Mouse (Mus musculus) right cerebral cortex, postnatal 36 days (tissue): ENCODE results near the gene Elmo1.

Source experiments
- DNase-seq, 2 experiments: peaks; one replicate each; pipeline ENCODE4 v3.0.0; 2022; ENCODE audit warnings: low spot score in 2 of 2, mixed read lengths in 1 of 2

Elmo1 gene

DNA sequence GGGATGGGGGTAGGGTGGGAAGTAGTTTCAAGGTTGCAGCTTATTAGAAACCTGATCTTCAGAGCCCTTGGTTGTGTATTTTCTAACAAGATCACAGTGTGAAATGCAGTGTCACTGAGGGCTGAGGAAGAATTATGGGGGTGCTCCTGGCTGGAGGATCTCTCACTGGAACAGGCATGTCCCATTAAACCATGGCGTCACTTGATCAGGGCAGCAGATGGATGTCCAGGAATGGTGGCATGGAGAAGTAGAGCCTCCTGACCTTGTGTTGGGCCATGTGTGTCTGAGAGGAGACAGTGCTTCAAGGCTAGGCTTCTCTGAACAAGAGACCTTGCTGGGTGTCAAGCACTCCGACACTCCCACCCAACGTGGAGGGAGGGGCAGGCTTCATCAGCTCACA lies 431.1 kb downstream of the Elmo1 start:
- no peak for DNase-seq

GRCm38 (mm10) chr13:20523671-20524070 lies 433.3 kb downstream of the Elmo1 start:
- DNase-seq = no peak

GRCm38 (mm10) chr13:20525844-20526243 lies 435.4 kb downstream of the Elmo1 start:
- DNase-seq = no peak

DNA sequence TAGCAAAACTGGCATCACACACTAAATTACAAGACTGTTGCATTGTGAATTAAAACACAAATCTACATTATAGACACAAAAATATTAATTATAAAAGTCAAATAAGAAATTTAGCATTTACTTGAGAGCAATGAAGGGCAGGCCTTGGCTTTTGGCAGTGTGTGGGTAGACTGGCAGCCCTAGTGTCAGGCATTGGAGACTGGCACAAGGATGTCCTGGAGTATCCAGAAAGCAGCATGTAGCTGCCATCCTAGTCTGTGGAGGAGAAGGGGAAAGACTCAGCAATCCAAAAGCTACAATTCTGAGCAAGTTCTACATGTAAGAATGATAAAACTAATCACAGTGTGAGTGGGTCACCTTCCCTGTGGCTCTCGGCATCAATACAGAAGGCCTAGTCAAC lies 446.7 kb downstream of the Elmo1 start:
- DNase-seq = no peak

DNA sequence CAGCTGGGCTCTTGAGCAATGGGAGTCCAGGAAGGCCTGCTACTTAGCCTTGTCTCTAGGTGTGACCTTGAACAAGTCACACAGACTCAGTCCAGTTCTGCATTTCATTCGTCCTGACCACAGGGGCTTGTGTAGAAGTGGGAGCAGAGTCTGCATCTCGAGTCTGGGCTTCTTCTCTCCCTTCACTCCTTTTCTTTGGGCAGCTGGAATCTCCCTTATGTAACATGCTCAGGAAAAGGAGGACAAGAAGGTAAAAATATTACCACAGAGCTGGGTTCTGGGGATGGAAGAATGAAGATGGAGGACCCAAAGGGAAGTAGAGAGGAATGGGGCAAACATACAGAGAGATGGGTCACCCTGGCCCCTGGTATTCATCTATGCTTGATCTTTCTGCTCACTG lies 447.1 kb downstream of the Elmo1 start:
- DNase-seq = no peak

DNA sequence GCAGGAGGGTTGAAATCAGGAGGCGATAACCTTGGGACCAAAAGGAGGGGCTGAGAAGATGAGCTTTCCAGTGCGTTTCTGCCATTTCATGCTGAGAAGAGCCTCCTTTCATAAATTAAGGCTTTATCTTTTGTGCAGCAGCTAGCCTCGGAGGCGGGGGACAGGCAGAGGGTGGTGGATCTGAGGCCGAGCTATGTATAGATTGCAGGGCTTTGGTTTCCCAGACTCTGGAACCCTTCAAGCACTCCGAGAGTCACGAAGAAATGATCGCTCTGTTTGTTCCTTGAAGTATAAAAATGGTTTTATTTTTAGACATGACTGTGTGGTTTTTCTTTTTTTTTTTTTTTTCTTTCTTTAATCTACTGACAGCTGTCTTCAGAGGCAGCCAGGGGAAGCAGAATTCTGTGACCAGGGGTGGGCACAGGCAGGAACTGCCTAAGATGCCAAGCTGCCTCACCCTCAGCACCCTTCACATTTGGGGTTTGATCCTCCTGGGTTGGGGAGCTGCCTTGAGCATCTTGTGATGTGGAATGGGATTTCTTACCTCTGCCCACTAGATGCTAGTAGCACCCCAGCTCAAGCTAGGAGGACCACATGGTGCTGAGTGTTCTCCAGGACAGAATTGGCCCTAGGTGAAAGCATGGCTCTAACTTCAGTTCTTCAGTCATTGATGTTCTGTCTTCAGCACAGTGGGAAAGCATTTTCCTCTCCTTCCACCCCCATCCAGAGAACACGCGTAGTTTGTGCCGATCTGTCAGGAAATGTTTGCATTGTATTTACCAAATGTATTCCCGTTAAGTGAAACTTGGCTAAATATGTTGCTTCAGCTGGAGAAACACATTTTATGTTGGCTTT lies 448.0 kb downstream of the Elmo1 start:
- peak; percentile 56 to 73 for DNase-seq

GRCm38 (mm10) chr13:20539631-20540030 lies 449.2 kb downstream of the Elmo1 start:
- no peak for DNase-seq

GRCm38 (mm10) chr13:20546568-20547204 lies 456.3 kb downstream of the Elmo1 start:
- no peak for DNase-seq

DNA sequence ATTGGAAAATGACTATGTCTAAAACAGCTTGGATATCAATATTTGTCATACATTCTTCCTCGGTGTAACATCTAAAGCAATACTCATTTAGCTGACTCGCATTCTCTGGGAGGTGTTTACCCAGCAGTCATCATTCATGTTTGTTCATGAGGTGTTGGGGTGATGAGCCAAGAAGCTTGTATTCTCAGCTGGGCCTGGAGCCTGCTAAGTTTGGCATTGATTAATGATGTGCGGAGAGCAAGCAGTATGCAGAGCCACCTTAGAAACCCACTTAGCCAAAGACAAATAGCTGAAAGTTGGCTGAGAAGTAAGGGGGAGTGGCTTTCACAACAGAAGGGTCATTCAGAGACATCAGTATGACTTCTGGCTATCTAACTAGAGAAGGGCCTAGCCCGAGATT lies 459.6 kb downstream of the Elmo1 start:
- DNase-seq = no peak

DNA sequence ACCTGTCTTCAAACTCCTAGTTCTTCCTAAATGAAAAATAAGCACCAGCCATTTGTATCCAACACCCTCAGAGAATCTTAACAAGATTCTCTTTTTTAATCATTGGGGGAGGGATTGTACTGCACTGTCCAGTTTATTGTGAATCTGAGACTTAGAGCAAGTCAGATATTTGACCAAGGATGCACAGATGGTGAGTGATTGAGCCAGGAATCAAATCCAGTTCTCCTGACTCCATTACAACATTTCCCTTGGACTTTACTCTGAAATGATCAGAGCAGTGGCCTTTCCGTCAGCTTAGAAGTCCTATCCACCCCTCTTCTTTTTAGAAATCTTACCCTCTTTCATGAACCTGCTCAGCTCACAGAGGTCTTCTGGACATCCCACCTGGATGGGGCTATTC lies 461.2 kb downstream of the Elmo1 start:
- DNase-seq = no peak

- no peak for DNase-seq
These were observed 465.6 kb downstream of the Elmo1 start for GRCm38 (mm10) chr13:20555853-20556452.

- no peak for DNase-seq
These were observed 466.3 kb downstream of the Elmo1 start for GRCm38 (mm10) chr13:20556739-20557138.

DNA sequence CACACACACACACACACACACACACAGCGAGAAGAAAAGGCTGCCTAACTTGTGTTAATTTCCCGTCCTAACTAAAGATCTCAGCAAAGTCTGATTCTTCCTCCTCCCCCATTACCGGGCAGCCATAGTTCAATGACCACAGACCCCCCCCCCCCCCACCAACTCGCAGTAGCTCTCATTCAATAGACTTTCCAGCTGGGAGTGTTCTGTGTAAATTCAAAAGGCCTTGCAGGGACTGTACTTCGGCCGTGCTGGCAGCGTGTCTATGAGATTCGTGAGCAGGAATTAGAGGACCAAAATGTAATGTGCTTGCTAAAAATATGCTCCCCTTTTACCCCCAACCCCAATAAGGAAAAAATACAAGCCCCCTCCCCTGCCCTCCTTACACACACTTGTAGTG lies 466.8 kb downstream of the Elmo1 start:
- no peak for DNase-seq

- no peak for DNase-seq
These were observed 468.0 kb downstream of the Elmo1 start for GRCm38 (mm10) chr13:20558376-20558775.

DNA sequence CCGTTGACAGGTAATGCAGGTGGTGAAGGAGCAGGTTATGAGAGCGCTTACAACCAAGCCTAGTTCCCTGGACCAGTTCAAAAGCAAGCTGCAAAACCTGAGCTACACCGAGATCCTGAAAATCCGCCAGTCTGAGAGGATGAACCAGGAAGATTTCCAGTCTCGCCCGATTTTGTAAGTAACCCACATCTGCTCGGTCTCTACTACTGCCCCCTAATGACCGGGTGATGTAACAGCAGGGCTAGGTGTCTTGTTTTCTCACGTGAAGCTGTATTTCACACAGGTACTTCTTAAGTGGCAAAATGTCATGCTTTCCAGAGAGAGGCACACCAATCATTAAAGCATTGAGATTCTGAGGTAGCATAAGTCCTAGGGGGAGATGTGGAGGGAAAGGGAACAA lies 474.0 kb downstream of the Elmo1 start:
- DNase-seq = no peak

- no peak for DNase-seq
These were observed 484.8 kb downstream of the Elmo1 start for GRCm38 (mm10) chr13:20575186-20575585.

GRCm38 (mm10) chr13:20585868-20586267 lies 495.5 kb downstream of the Elmo1 start:
- no peak for DNase-seq

GRCm38 (mm10) chr13:20586462-20586861 lies 496.1 kb downstream of the Elmo1 start:
- no peak for DNase-seq

GRCm38 (mm10) chr13:20590983-20591382 lies 500.6 kb downstream of the Elmo1 start:
- peak in 1 of 2 experiments; percentile 9 for DNase-seq

DNA sequence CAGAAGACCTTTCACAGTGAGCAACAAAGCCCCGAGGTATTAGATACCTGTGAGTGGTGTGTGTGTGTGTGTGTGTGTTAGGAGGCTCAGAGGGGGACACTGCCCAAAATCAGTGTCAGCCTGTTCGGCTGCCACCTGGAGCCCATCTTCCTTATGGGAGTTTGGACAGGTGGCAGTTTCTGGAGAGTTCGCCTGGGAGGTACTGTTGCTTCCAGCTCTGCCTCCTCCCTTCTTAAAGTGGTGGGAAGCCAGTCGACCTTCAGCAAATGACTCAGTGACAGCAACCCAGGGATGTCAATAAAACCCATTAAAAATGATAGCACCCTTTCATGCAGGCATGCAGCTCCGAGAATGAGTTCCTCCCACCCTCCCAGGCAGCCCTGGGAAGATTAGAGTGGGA lies 506.9 kb downstream of the Elmo1 start:
- DNase-seq = no peak

DNA sequence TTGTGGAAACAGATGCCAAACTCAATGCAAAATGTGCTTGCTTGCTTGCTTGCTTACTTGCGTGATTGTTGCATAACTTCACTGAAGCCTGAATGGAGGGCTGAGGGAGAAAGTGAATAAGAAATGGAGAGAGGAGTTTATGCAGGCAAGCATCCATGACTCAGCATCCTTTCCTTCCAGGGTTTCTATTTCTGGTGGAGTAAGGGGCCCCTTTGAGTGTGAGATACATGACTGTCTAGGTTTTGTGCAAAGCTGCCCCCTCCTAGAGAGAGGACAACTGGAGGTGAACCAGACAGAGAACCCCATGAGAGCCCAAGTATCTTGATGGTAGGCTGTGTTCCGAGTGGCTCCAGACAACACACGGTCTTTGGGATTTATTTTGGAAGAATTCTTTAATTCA lies 508.2 kb downstream of the Elmo1 start:
- no peak for DNase-seq

- no peak for DNase-seq
These were observed 509.9 kb downstream of the Elmo1 start for GRCm38 (mm10) chr13:20600246-20600645.

GRCm38 (mm10) chr13:20601421-20601820 lies 511.0 kb downstream of the Elmo1 start:
- DNase-seq = no peak
